Mouse (Mus musculus): ENCODE measurements around the gene Cacna1a. TPM values are rescaled to one million over a fixed set of nuclear protein-coding genes. Genes with fewer than 3 reads are reported as not detected.

Cacna1a gene
- total RNA-seq, 1 experiment from 2014 or later, result not detected

GRCm38 (mm10) chr8:84564042-84564441 is 175.8 kb downstream of the Cacna1a start:
- ATAC-seq (replicated peaks; ENCODE audit: insufficient number of reproducible peaks, low FRiP score, low TSS enrichment, poor library complexity, severe bottlenecking), result no peak

GRCm38 (mm10) chr8:84565577-84566360 is 177.5 kb downstream of the Cacna1a start:
- ATAC-seq (replicated peaks; ENCODE audit: insufficient number of reproducible peaks, low FRiP score, low TSS enrichment, poor library complexity, severe bottlenecking), result no peak

- no peak for ATAC-seq (replicated peaks; ENCODE audit: insufficient number of reproducible peaks, low FRiP score, low TSS enrichment, poor library complexity, severe bottlenecking)
Observed at GRCm38 (mm10) chr8:84566816-84567413, 178.7 kb downstream of the Cacna1a start.

- peak; percentile 51 for ATAC-seq (replicated peaks; ENCODE audit: insufficient number of reproducible peaks, low FRiP score, low TSS enrichment, poor library complexity, severe bottlenecking)
Observed at GRCm38 (mm10) chr8:84567541-84567940, 179.3 kb downstream of the Cacna1a start.

GRCm38 (mm10) chr8:84568737-84569136 is 180.5 kb downstream of the Cacna1a start:
- no peak for ATAC-seq (replicated peaks; ENCODE audit: insufficient number of reproducible peaks, low FRiP score, low TSS enrichment, poor library complexity, severe bottlenecking)

- ATAC-seq (replicated peaks; ENCODE audit: insufficient number of reproducible peaks, low FRiP score, low TSS enrichment, poor library complexity, severe bottlenecking), result no peak
Observed at GRCm38 (mm10) chr8:84569921-84570673, 181.9 kb downstream of the Cacna1a start.

GRCm38 (mm10) chr8:84577432-84577831 is 189.2 kb downstream of the Cacna1a start:
- ATAC-seq (replicated peaks; ENCODE audit: insufficient number of reproducible peaks, low FRiP score, low TSS enrichment, poor library complexity, severe bottlenecking), result no peak

GRCm38 (mm10) chr8:84579595-84579994 is 191.4 kb downstream of the Cacna1a start:
- peak; percentile 51; the same call in 1 of the 2 replicates for ATAC-seq (replicated peaks; ENCODE audit: insufficient number of reproducible peaks, low FRiP score, low TSS enrichment, poor library complexity, severe bottlenecking)

- ATAC-seq (replicated peaks; ENCODE audit: insufficient number of reproducible peaks, low FRiP score, low TSS enrichment, poor library complexity, severe bottlenecking), result no peak
Observed at GRCm38 (mm10) chr8:84585311-84585710, 197.1 kb downstream of the Cacna1a start.

- ATAC-seq (replicated peaks; ENCODE audit: insufficient number of reproducible peaks, low FRiP score, low TSS enrichment, poor library complexity, severe bottlenecking), result no peak
Observed at GRCm38 (mm10) chr8:84586221-84586620, 198.0 kb downstream of the Cacna1a start.

GRCm38 (mm10) chr8:84588498-84588897 is 200.3 kb downstream of the Cacna1a start:
- no peak for ATAC-seq (replicated peaks; ENCODE audit: insufficient number of reproducible peaks, low FRiP score, low TSS enrichment, poor library complexity, severe bottlenecking)

GRCm38 (mm10) chr8:84592015-84592662 is 203.9 kb downstream of the Cacna1a start:
- peak; percentile 75 for ATAC-seq (replicated peaks; ENCODE audit: insufficient number of reproducible peaks, low FRiP score, low TSS enrichment, poor library complexity, severe bottlenecking)

- no peak for ATAC-seq (replicated peaks; ENCODE audit: insufficient number of reproducible peaks, low FRiP score, low TSS enrichment, poor library complexity, severe bottlenecking)
Observed at GRCm38 (mm10) chr8:84593143-84593542, 204.9 kb downstream of the Cacna1a start.

GRCm38 (mm10) chr8:84594099-84594780 is 206.0 kb downstream of the Cacna1a start:
- 0 out of 2 replicates have a peak, but pooled peaks have one; percentile 42 for ATAC-seq (replicated peaks; ENCODE audit: insufficient number of reproducible peaks, low FRiP score, low TSS enrichment, poor library complexity, severe bottlenecking)

GRCm38 (mm10) chr8:84595648-84596047 is 207.4 kb downstream of the Cacna1a start:
- ATAC-seq (replicated peaks; ENCODE audit: insufficient number of reproducible peaks, low FRiP score, low TSS enrichment, poor library complexity, severe bottlenecking), result peak; percentile 37

GRCm38 (mm10) chr8:84599401-84599800 is 211.2 kb downstream of the Cacna1a start:
- no peak for ATAC-seq (replicated peaks; ENCODE audit: insufficient number of reproducible peaks, low FRiP score, low TSS enrichment, poor library complexity, severe bottlenecking)

GRCm38 (mm10) chr8:84600311-84600907 is 212.2 kb downstream of the Cacna1a start:
- ATAC-seq (replicated peaks; ENCODE audit: insufficient number of reproducible peaks, low FRiP score, low TSS enrichment, poor library complexity, severe bottlenecking), result no peak

- ATAC-seq (replicated peaks; ENCODE audit: insufficient number of reproducible peaks, low FRiP score, low TSS enrichment, poor library complexity, severe bottlenecking), result peak; percentile 51
Observed at GRCm38 (mm10) chr8:84601221-84601751, 213.0 kb downstream of the Cacna1a start.
